Mouse (Mus musculus) myocyte (in vitro differentiated cells): ENCODE measurements at regions not wholly inside any gene's neighbourhood (a gene's known extent, or its start where the extent isn't known, plus 50 kb on each side); places are given as distances from the start of the nearest gene placed in this dataset.

Experiments
- CEBPB ChIP-seq: IDR thresholded peaks from 2 replicates; pipeline ENCODE4 v1.6.1; 2011; ENCODE audit warnings: mild to moderate bottlenecking, moderate library complexity; ENCODE audit not compliant: poor library complexity, insufficient read depth, severe bottlenecking
- MAX ChIP-seq: IDR thresholded peaks from one replicate; pipeline ENCODE4 v1.6.1; 2011; ENCODE audit warnings: low read depth, mild to moderate bottlenecking, control low read depth
- MYOD1 ChIP-seq, 3 experiments: IDR thresholded peaks; one replicate each; pipeline ENCODE4 v1.6.1; 2011; ENCODE audit warnings: control low read depth in 2 of 3, low read depth in 2 of 3, mild to moderate bottlenecking in 2 of 3, moderate library complexity in 1 of 3; ENCODE audit not compliant: insufficient read length in 2 of 3, control insufficient read depth in 1 of 3
- POLR2A ChIP-seq: IDR thresholded peaks from one replicate; pipeline ENCODE4 v1.6.1; 2011; ENCODE audit warnings: low read depth, mild to moderate bottlenecking, control low read depth, moderate library complexity; ENCODE audit not compliant: insufficient read length
- SRF ChIP-seq: IDR thresholded peaks from one replicate; pipeline ENCODE4 v1.6.1; 2011; ENCODE audit warnings: low read depth; ENCODE audit not compliant: control insufficient read depth, insufficient read length
- TCF12 ChIP-seq: IDR thresholded peaks from one replicate; pipeline ENCODE4 v1.6.1; 2011; ENCODE audit warnings: mild to moderate bottlenecking, control low read depth; ENCODE audit not compliant: poor library complexity, insufficient read depth, severe bottlenecking
- TCF3 ChIP-seq: IDR thresholded peaks from one replicate; pipeline ENCODE4 v1.6.1; 2011; ENCODE audit warnings: low read depth, control low read depth; ENCODE audit not compliant: insufficient read length
- USF1 ChIP-seq: IDR thresholded peaks from one replicate; pipeline ENCODE4 v1.6.1; 2011; ENCODE audit warnings: low read depth, mild to moderate bottlenecking, control low read depth, moderate library complexity

DNA sequence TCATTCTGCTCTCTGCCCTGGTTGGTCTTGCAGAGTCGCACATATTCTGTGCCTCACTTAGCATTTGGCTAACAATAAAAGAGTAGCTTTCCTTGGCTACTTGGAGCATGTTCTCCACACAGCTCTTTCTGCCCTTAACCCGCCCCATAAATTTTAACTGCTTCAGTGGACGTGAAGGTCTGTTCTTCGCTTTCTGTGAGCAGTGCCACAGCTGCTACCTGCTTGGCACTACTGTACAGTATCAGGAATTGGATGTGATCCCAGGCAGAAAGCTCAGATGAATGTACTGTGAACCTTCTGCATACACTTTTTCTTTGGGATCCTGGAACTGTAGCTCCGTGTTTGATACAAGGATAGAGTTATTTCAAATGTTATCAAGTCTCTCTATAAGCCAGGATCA lies 939.4 kb downstream of the Epha4 start:
- TF ChIP-seq CEBPB: no peak
- no peak for TF ChIP-seq USF1
- no peak for TF ChIP-seq POLR2A
- no peak for TF ChIP-seq MAX
- TF ChIP-seq TCF3: no peak
- TF ChIP-seq MYOD1 (IDR thresholded peaks at IDR 0.05; ENCODE audit: control insufficient read depth in 1 of 3, insufficient read length in 2 of 3, low read depth in 2 of 3): no peak
- no peak for TF ChIP-seq SRF
- TF ChIP-seq TCF12: no peak
